Mouse (Mus musculus): ENCODE results near the gene Tbc1d13. TPM values are rescaled to one million over a fixed set of nuclear protein-coding genes. Genes with fewer than 3 reads are reported as not detected.

The Tbc1d13 gene
- polyA plus RNA-seq (2015; fragmentation: Nextera tagmentation; extraction: Ambion mirVana), result 6.4 and 6.6 TPM in 2 replicates

DNA sequence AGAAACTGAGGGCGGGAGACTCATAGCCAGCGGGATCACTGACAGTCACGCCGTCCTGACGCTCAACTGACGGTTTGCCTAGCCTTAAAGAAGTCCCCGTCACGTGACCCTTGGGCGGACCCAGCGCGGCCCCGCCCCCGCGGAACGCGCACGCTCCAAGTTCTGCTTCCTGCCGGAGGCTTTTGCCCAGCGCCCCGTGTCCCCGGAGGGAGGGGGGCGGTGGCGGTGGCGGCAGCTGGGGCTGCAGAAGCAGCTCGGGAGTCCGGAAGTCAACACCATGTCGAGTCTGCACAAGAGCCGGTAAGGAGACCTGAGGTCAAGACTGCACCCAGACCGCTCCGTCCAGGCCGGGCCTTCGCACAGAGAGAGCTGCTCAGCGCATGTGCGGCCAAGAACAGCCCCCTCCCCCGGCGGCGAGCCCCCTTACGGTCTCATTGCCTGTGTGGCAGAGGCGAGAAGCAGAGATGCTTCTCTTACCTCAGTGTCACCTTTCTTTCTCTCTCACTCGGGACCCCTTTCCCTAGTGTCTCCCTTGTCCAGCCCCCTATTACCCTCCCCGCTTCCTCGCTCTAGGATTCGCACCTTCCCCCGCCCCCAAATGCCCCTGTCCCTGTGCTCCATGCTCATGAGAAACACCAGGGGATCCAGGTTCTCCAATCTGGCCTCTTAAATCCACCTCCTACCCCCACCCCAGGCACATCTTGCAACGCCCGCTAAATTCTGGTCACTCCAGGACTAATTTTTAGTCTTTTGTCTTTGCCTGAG, at the start of gene Tbc1d13:
Gene Tbc1d13 (plus strand): TSS at position 134 of the 765 bp plus-strand sequence.
- ATAC-seq (replicated peaks; ENCODE audit: low FRiP score, low read depth), result peak; percentile 90
- peak within 1 kb of the TSS; percentile 90 for H3K4me2 ChIP-seq (ENCODE audit: low read length)
- under 1% methylated on average over 42 of the region's 46 CpGs for WGBS
- peak within 1 kb of the TSS; percentile 80 for H3K9ac ChIP-seq (ENCODE audit: low read depth, low read length)
- peaks cover 12% of the 10 kb centered on the region for H3K36me3 ChIP-seq (ENCODE audit: insufficient read depth, low read length)
- H3K9me3 ChIP-seq (replicated peaks; ENCODE audit: low read length), result no peaks in the 10 kb centered on the region
- H3K4me1 ChIP-seq (replicated peaks; ENCODE audit: insufficient read depth, low read length), result 0 out of 2 replicates have a peak, but pooled peaks cover 12% of the 10 kb centered on the region
- H3K27me3 ChIP-seq (ENCODE audit: insufficient read depth, low read length), result no peaks in the 10 kb centered on the region
- TF ChIP-seq CTCF (IDR thresholded peaks at IDR 0.05; ENCODE audit: low read depth), result peak; percentile 12
- H3K27ac ChIP-seq, result peak within 1 kb of the TSS; percentile 90
- peak within 1 kb of the TSS; percentile 92 for H3K4me3 ChIP-seq (replicated peaks; ENCODE audit: low read depth, low read length)
- DNase-seq (ENCODE audit: low spot score), result peak; percentile 97

DNA sequence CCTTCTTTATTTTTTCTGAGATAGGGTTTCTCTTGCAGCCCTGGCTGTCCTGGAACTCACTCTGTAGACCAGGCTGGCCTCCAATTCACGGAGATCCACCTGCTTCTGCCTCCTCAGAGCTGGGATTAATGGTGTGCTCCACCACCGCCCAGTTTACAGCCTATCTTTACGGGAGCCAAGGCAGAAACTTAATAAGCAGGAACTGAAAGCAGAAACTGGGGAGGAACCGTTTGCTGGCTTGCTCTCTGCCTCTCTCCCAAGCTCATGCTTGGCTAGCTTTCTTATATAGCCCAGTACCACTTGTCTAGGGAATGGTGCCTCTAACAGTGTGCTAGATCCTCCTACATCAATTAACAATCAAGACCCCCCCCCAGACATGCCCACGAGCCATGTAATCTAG, 49.4 kb upstream of the Tbc1d13 start:
- no peak overlapping the region for H3K27ac ChIP-seq
- H3K4me3 ChIP-seq (replicated peaks; ENCODE audit: low read depth, low read length), result no peak overlapping the region
- no peaks in the 10 kb centered on the region for H3K27me3 ChIP-seq (ENCODE audit: insufficient read depth, low read length)
- peak overlapping the region; percentile 42; the same call in 1 of the 2 replicates for H3K4me2 ChIP-seq (ENCODE audit: low read length)
- H3K36me3 ChIP-seq (ENCODE audit: insufficient read depth, low read length), result no peaks in the 10 kb centered on the region
- H3K9me3 ChIP-seq (replicated peaks; ENCODE audit: low read length), result no peaks in the 10 kb centered on the region
- no peak overlapping the region for H3K9ac ChIP-seq (ENCODE audit: low read depth, low read length)
- ATAC-seq (replicated peaks; ENCODE audit: low FRiP score, low read depth) (no peak), DNase-seq (ENCODE audit: low spot score) (no peak)
- WGBS, result 44% methylated on average over 5 of the region's 5 CpGs
- TF ChIP-seq CTCF (IDR thresholded peaks at IDR 0.05; ENCODE audit: low read depth), result no peak
- no peaks in the 10 kb centered on the region for H3K4me1 ChIP-seq (replicated peaks; ENCODE audit: insufficient read depth, low read length)

DNA sequence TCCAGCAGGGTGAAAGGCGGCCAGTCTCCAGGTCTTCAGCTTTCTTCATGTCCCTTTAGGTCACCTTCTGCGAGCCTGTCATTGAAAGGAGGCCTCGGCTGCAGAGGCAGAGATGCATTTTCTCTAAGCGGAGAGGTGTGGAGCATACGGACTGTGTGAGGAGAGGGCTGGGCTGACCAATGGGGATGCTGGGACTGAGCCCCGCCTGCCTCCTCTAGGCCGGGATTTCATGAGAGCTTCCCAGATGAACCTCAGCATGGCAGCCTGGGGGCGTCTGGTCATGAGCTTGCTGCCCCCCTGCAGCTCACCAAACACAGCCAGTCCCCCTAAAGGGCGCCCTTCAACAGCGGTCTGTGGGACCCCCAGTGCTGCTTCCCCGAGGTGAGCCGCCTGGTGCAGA, 48.9 kb upstream of the Tbc1d13 start:
- H3K36me3 ChIP-seq (ENCODE audit: insufficient read depth, low read length), result no peaks in the 10 kb centered on the region
- H3K4me3 ChIP-seq (replicated peaks; ENCODE audit: low read depth, low read length), result no peak overlapping the region; the same call in 1 of the 2 replicates
- ATAC-seq (replicated peaks; ENCODE audit: low FRiP score, low read depth) (peak; percentile 58; the same call in 1 of the 2 replicates), DNase-seq (ENCODE audit: low spot score) (peak; percentile 28)
- no peak for TF ChIP-seq CTCF (IDR thresholded peaks at IDR 0.05; ENCODE audit: low read depth)
- H3K27me3 ChIP-seq (ENCODE audit: insufficient read depth, low read length), result no peaks in the 10 kb centered on the region
- H3K27ac ChIP-seq, result no peak overlapping the region
- peak overlapping the region; percentile 42 for H3K4me2 ChIP-seq (ENCODE audit: low read length)
- 26% methylated on average over 12 of the region's 12 CpGs for WGBS
- H3K9me3 ChIP-seq (replicated peaks; ENCODE audit: low read length), result no peaks in the 10 kb centered on the region
- no peaks in the 10 kb centered on the region for H3K4me1 ChIP-seq (replicated peaks; ENCODE audit: insufficient read depth, low read length)
- H3K9ac ChIP-seq (ENCODE audit: low read depth, low read length), result 0 out of 2 replicates have a peak overlapping the region, but pooled peaks have one; percentile 23

DNA sequence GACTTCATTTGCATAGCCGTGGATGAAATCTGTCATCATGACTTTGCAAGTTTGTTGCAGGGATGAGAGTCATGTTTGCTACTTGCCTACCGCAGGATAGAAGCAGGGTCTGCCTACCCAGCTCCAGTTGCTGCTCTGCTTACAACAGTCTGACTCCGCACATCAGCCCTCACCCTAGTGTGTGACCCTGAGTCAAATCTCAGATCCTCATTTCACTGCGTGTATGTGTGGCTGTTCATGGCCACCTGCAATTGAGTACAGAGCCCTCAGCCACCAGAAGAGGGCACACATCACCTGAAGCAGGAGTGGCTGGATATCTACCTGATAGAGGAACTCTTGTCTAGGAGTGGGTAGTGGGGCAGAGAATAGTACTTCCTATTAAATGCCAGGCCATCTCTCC, 46.2 kb upstream of the Tbc1d13 start:
- H3K4me2 ChIP-seq (ENCODE audit: low read length), result no peak overlapping the region
- no peaks in the 10 kb centered on the region for H3K27me3 ChIP-seq (ENCODE audit: insufficient read depth, low read length)
- H3K9me3 ChIP-seq (replicated peaks; ENCODE audit: low read length), result no peaks in the 10 kb centered on the region
- DNase-seq (ENCODE audit: low spot score) (no peak), ATAC-seq (replicated peaks; ENCODE audit: low FRiP score, low read depth) (no peak)
- H3K9ac ChIP-seq (ENCODE audit: low read depth, low read length), result no peak overlapping the region
- WGBS, result 94% methylated on average over 4 of the region's 4 CpGs
- H3K4me3 ChIP-seq (replicated peaks; ENCODE audit: low read depth, low read length), result no peak overlapping the region
- TF ChIP-seq CTCF (IDR thresholded peaks at IDR 0.05; ENCODE audit: low read depth), result no peak
- H3K27ac ChIP-seq, result no peak overlapping the region
- H3K36me3 ChIP-seq (ENCODE audit: insufficient read depth, low read length), result peaks cover 6% of the 10 kb centered on the region; the same call in 1 of the 2 replicates
- H3K4me1 ChIP-seq (replicated peaks; ENCODE audit: insufficient read depth, low read length), result no peaks in the 10 kb centered on the region

DNA sequence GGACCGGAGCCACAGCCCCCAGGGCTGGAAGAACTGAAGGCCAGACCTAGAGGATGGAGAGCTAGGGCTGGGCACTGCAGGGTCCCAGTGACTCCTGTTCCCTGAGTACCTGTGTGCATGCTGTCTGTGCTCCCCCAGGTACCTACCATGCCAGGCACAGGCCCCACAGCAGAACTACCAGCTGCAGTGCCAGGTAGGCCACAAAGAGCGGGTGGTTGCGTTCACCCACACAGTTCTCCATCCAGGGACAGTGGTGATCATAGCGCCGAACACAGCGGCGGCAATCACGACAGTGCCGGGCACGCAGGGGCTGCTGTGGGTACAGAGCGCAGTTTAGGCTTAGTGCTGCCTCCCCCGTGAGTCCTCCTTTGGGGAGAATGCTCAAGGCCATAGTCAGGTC, 42.0 kb upstream of the Tbc1d13 start:
- Histone ChIP-seq H3K4me3 (replicated peaks; ENCODE audit: low read depth, low read length) (no peak overlapping the region), H3K9me3 (replicated peaks; ENCODE audit: low read length) (no peaks in the 10 kb centered on the region), H3K4me1 (replicated peaks; ENCODE audit: insufficient read depth, low read length) (peaks cover 4% of the 10 kb centered on the region), H3K27me3 (ENCODE audit: insufficient read depth, low read length) (no peaks in the 10 kb centered on the region), H3K9ac (ENCODE audit: low read depth, low read length) (no peak overlapping the region), H3K36me3 (ENCODE audit: insufficient read depth, low read length) (peaks cover 6% of the 10 kb centered on the region; the same call in 1 of the 2 replicates), H3K4me2 (ENCODE audit: low read length) (no peak overlapping the region), H3K27ac (no peak overlapping the region)
- ATAC-seq (replicated peaks; ENCODE audit: low FRiP score, low read depth) (no peak), DNase-seq (ENCODE audit: low spot score) (no peak)
- TF ChIP-seq CTCF (IDR thresholded peaks at IDR 0.05; ENCODE audit: low read depth), result no peak
- WGBS, result 97% methylated on average over 12 of the region's 12 CpGs

DNA sequence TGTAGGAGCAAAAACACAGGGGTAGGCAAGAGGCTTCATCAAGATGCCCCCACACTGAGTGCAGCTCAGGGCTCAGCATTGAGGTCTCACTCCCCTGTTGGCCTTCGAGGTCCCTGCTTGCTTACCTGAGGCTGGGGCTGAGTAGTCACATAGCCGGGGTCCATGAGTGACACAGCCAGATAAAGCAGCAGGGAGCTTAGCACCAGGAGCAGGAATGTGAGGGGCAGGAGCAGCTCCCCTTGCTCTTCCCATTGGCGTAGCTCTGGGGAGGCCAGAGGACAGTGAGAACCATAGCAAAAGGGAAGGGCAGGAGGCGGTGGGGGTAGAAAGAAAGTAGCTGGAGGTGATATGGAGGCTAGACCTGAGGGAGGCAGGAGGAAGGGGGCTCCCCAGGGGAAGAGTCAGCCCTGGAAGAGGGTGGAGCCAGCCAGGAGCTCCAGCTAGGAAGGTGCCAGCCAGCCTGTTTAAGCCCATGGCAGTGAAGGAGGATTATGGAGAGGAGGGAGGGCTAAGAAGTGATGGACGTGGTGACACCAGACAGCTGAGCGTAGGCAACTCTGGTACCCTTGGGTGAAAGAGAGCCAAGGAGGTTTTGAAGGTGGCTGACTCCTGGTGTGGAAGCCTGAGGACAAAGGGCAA, 41.1 kb upstream of the Tbc1d13 start:
- Histone ChIP-seq H3K27me3 (ENCODE audit: insufficient read depth, low read length) (no peaks in the 10 kb centered on the region), H3K9me3 (replicated peaks; ENCODE audit: low read length) (no peaks in the 10 kb centered on the region), H3K4me2 (ENCODE audit: low read length) (peak overlapping the region; percentile 70), H3K36me3 (ENCODE audit: insufficient read depth, low read length) (peaks cover 6% of the 10 kb centered on the region; the same call in 1 of the 2 replicates), H3K9ac (ENCODE audit: low read depth, low read length) (no peak overlapping the region), H3K4me1 (replicated peaks; ENCODE audit: insufficient read depth, low read length) (peaks cover 4% of the 10 kb centered on the region), H3K4me3 (replicated peaks; ENCODE audit: low read depth, low read length) (peak overlapping the region; percentile 49; the same call in 1 of the 2 replicates), H3K27ac (no peak overlapping the region)
- no peak for TF ChIP-seq CTCF (IDR thresholded peaks at IDR 0.05; ENCODE audit: low read depth)
- no peak for ATAC-seq (replicated peaks; ENCODE audit: low FRiP score, low read depth)
- 62% methylated on average over 6 of the region's 6 CpGs for WGBS
- no peak for DNase-seq (ENCODE audit: low spot score)
